Mouse (Mus musculus) adrenal gland, adult 18-20 months (tissue): ENCODE measurements around the gene Myl3. TPM values are rescaled to one million over a fixed set of nuclear protein-coding genes. Genes with fewer than 3 reads are reported as not detected.

ENCODE experiments used
- DNase-seq, 2 experiments: peaks; one replicate each; pipeline ENCODE4 v3.0.0; 2021 to 2022; ENCODE audit warnings: low spot score in 2 of 2
- total RNA-seq, 2 experiments: library from RNA; stranded (reverse); gene quantifications; 1 replicate in 1 of 2; 2 replicates in 1 of 2; pipeline ENCODE4 v1.2.3; 2021

Gene Myl3
- total RNA-seq, 2 experiments from 2014 or later: 0.93 to 4.1 TPM

GRCm38 (mm10) chr9:110813789-110814188 is 72.1 kb downstream of the Myl3 start, which contains the start of gene Prss44:
TSS of gene Prss44 (plus strand) at chr9:110813994.
- no peak for DNase-seq

Other genes starting within 250 kb of the Myl3 start
- gene Setd2, start 209.3 kb upstream of the Myl3 start, total RNA-seq: 10 to 100 TPM; 52.4 to 65.0 TPM
- gene Nradd, start 117.4 kb upstream of the Myl3 start, total RNA-seq: 10 to 100 TPM; 11.0 to 14.0 TPM
- 1 to 10 TPM; 8.5 to 9.8 TPM for gene Nbeal2, start 87.7 kb upstream of the Myl3 start, total RNA-seq
- 10 to 100 TPM; 49.6 to 52.2 TPM for gene Ccdc12, start 85.4 kb upstream of the Myl3 start, total RNA-seq
- 10 to 100 TPM; 11.3 to 34.2 TPM for gene Pth1r, start 5.3 kb downstream of the Myl3 start, total RNA-seq
- not detected for gene Prss42, start 56.3 kb downstream of the Myl3 start, total RNA-seq
- not detected for gene Prss44, start 72.1 kb downstream of the Myl3 start, total RNA-seq
- not detected for gene Prss43, start 84.8 kb downstream of the Myl3 start, total RNA-seq
- not detected for gene Prss45, start 92.7 kb downstream of the Myl3 start, total RNA-seq
- gene Prss46, start 102.6 kb downstream of the Myl3 start, total RNA-seq: not detected
- gene Prss50, start 116.1 kb downstream of the Myl3 start, total RNA-seq: not detected
- 10 to 100 TPM; 16.5 to 32.6 TPM for gene Als2cl, start 138.0 kb downstream of the Myl3 start, total RNA-seq
- 1 to 10 TPM; 2.1 to 4.7 TPM for gene Tmie, start 138.3 kb downstream of the Myl3 start, total RNA-seq
- not detected for gene Fam240a, start 175.0 kb downstream of the Myl3 start, total RNA-seq
- not detected for gene Tdgf1, start 204.3 kb downstream of the Myl3 start, total RNA-seq
- 10 to 100 TPM in 1 of 2 experiments, 1 to 10 TPM in 1; 4.0 to 10.4 TPM for gene Lrrc2, start 209.7 kb downstream of the Myl3 start, total RNA-seq
- 1 to 10 TPM; 3.8 to 5.4 TPM for gene Rtp3, start 248.7 kb downstream of the Myl3 start, total RNA-seq